33 mouse cellular contexts compared by ENCODE assay signal in the genomic region with DNA sequence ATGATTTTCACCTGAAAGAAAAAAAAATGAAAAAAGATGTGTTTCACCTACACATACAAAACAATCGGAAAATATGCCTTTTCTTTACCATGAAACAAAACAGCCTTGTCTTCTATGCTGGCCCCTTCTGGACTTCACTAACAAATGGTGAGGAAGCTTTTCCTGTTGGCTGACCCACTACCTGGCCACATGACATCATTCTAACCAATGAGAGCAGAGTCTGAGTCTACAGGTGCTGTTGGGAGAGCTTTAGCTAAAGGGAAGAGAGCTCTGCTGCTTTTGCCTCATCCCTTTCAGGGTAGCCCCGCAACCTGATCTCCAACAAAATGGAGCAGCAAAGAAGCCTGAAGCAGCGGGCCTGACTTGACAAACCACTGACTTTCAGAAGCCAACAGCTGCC.
"Had no signal": no experiment of that assay in that cellular context is flagged by ENCODE, and none has a peak within 500 bp of the region (broad histone marks: within the 10 kb centered on the region; RNA-seq: fewer than 3 reads in every experiment).

No protein-coding gene starts in this region.

- H3K4me2 ChIP-seq: heart, embryonic 15.5 days; hindbrain, embryonic 12.5 days; hindbrain, embryonic 13.5 days; hindbrain, embryonic 14.5 days; hindbrain, embryonic 15.5 days; intestine, embryonic 15.5 days; kidney, embryonic 15.5 days had no signal

- H3K27me3 ChIP-seq: heart, embryonic 12.5 days; heart, embryonic 15.5 days; hindbrain, embryonic 13.5 days; hindbrain, embryonic 15.5 days; intestine, embryonic 15.5 days; kidney, embryonic 15.5 days had no signal

- DNase-seq: heart, postnatal 10 days; heart, postnatal 14 days; heart, postnatal 4 days; kidney, adult 11 months; kidney, adult 18-20 months; kidney, adult 2 months; kidney, adult 8-10 months; kidney, adult 9 months; kidney, postnatal 10 days; kidney, postnatal 14 days; kidney, postnatal 25 days; kidney, postnatal 36 days; kidney, postnatal 4 days; layer of hippocampus, adult 9-11 months; layer of hippocampus, postnatal 36 days had no signal

- H3K36me3 ChIP-seq: heart, embryonic 10.5 days; heart, embryonic 12.5 days; heart, embryonic 15.5 days; hindbrain, embryonic 10.5 days; hindbrain, embryonic 12.5 days; hindbrain, embryonic 13.5 days; hindbrain, embryonic 15.5 days; intestine, embryonic 15.5 days; kidney, embryonic 15.5 days had no signal

- H3K9me3 ChIP-seq: heart, embryonic 10.5 days; heart, embryonic 15.5 days; hindbrain, embryonic 10.5 days; hindbrain, embryonic 12.5 days; hindbrain, embryonic 13.5 days; hindbrain, embryonic 15.5 days; intestine, embryonic 15.5 days; kidney, embryonic 15.5 days had no signal

- H3K9ac ChIP-seq: heart, embryonic 12.5 days; heart, embryonic 15.5 days; hindbrain, embryonic 12.5 days; hindbrain, embryonic 13.5 days; hindbrain, embryonic 14.5 days; hindbrain, embryonic 15.5 days; intestine, embryonic 15.5 days; kidney, embryonic 15.5 days had no signal

- H3K27ac ChIP-seq: heart, embryonic 10.5 days; heart, embryonic 15.5 days; hindbrain, embryonic 10.5 days; hindbrain, embryonic 12.5 days; hindbrain, embryonic 13.5 days; hindbrain, embryonic 14.5 days; hindbrain, embryonic 15.5 days; hindbrain, postnatal 0 days; intestine, embryonic 15.5 days; kidney, embryonic 15.5 days; kidney, postnatal 0 days; layer of hippocampus, adult 2 months; left cerebral cortex, adult 2 months had no signal

- ATAC-seq: hindbrain, embryonic 16.5 days; hindbrain, postnatal 0 days; inflammation-experienced regulatory T-cells, adult 6 months; intestine, embryonic 15.5 days; intestine, embryonic 16.5 days; intestine, postnatal 0 days had no signal

- H3K4me3 ChIP-seq: heart, embryonic 10.5 days; heart, embryonic 12.5 days; heart, embryonic 15.5 days; hindbrain, embryonic 10.5 days; hindbrain, embryonic 12.5 days; hindbrain, embryonic 13.5 days; hindbrain, embryonic 15.5 days; intestine, embryonic 15.5 days; kidney, embryonic 15.5 days; layer of hippocampus, adult 2 months; left cerebral cortex, adult 2 months had no signal

- H3K4me1 ChIP-seq: heart, embryonic 10.5 days; heart, embryonic 12.5 days; heart, embryonic 15.5 days; hindbrain, embryonic 10.5 days; hindbrain, embryonic 12.5 days; hindbrain, embryonic 13.5 days; hindbrain, embryonic 15.5 days; intestine, embryonic 15.5 days; kidney, embryonic 15.5 days had no signal
